Mouse (Mus musculus) thymus, adult 2 months (tissue): ENCODE results near the gene Sugct. TPM values are rescaled to one million over a fixed set of nuclear protein-coding genes. Genes with fewer than 3 reads are reported as not detected.

Experiments used
- DNase-seq: peaks from one replicate; pipeline ENCODE4 v3.0.0; 2021
- H3K27ac ChIP-seq: fragments of 200-500 bp; 2 replicates; pipeline ENCODE4 v1.5.1; 2012; ENCODE audit warnings: low read length, control low read depth; ENCODE audit not compliant: control insufficient read depth, insufficient read depth
- H3K27me3 ChIP-seq: fragments of 200-500 bp; 2 replicates; pipeline ENCODE4 v1.6.1; 2012; ENCODE audit warnings: mild to moderate bottlenecking, low read length, moderate library complexity, mixed read lengths; ENCODE audit not compliant: control insufficient read depth, insufficient read depth
- H3K36me3 ChIP-seq: fragments of 200-500 bp; 2 replicates; pipeline ENCODE4 v1.6.1; 2012; ENCODE audit warnings: mild to moderate bottlenecking, low read length, moderate library complexity; ENCODE audit not compliant: control insufficient read depth, insufficient read depth
- H3K4me1 ChIP-seq: fragments of 200-500 bp; replicated peaks from 2 replicates; pipeline ENCODE4 v1.6.1; 2012; ENCODE audit warnings: low read length; ENCODE audit not compliant: control insufficient read depth, insufficient read depth
- H3K4me3 ChIP-seq: fragments of 200-500 bp; 2 replicates; pipeline ENCODE4 v1.5.1; 2012; ENCODE audit warnings: mild to moderate bottlenecking, low read length, control low read depth, moderate library complexity; ENCODE audit not compliant: control insufficient read depth, insufficient read depth
- CTCF ChIP-seq: fragments of 200-500 bp; IDR thresholded peaks from 2 replicates; pipeline ENCODE4 v1.5.1; 2012; ENCODE audit warnings: mild to moderate bottlenecking, control low read depth, low read length, moderate library complexity, borderline replicate concordance; ENCODE audit not compliant: control insufficient read depth, poor library complexity, insufficient read depth; ENCODE audit errors: extremely low read depth
- POLR2A ChIP-seq: fragments of 200-500 bp; IDR thresholded peaks from 2 replicates; pipeline ENCODE4 v1.6.1; 2012; ENCODE audit warnings: mild to moderate bottlenecking, low read length, control low read depth, moderate library complexity; ENCODE audit not compliant: control insufficient read depth, poor library complexity, insufficient read depth; ENCODE audit errors: extremely low read depth
- WGBS: fragments of 180-500 bp; shearing (Covaris S2); methylation state at CpG from one replicate; pipeline ENCODE4 v1.1.7; 2018; 5-methylcytosine and 5-hydroxymethylcytosine counted together
- polyA plus RNA-seq: library from polyadenylated mRNA; depleted of rRNA; stranded (reverse); fragments of >200 nt; gene quantifications from 2 replicates; pipeline ENCODE4 v1.2.3, GENCODE M21; 2012

Gene Sugct
- polyA plus RNA-seq, 1 experiment = 1.00 TPM

- Histone ChIP-seq H3K36me3 (0 out of 2 replicates have a peak, but pooled peaks cover 3% of the 10 kb centered on the region), H3K4me3 (no peak overlapping the region), H3K4me1 (no peaks in the 10 kb centered on the region), H3K27ac (no peak overlapping the region), H3K27me3 (no peaks in the 10 kb centered on the region)
- TF ChIP-seq CTCF (no peak), POLR2A (no peak)
- no peak for DNase-seq
These were observed 7.0 kb upstream of the Sugct start for GRCm38 (mm10) chr13:17702311-17702710.

GRCm38 (mm10) chr13:17701322-17701721, 6.0 kb upstream of the Sugct start:
- 0 out of 2 replicates have a peak, but pooled peaks cover 3% of the 10 kb centered on the region for H3K36me3 ChIP-seq

GRCm38 (mm10) chr13:17700090-17700715, 4.8 kb upstream of the Sugct start:
- no peaks in the 10 kb centered on the region for H3K27me3 ChIP-seq
- WGBS = 96% methylated on average over 3 of the region's 3 CpGs
- no peaks in the 10 kb centered on the region for H3K4me1 ChIP-seq
- no peak overlapping the region for H3K4me3 ChIP-seq
- no peak overlapping the region for H3K27ac ChIP-seq
- TF ChIP-seq CTCF (no peak), POLR2A (no peak)
- H3K36me3 ChIP-seq = 0 out of 2 replicates have a peak, but pooled peaks cover 3% of the 10 kb centered on the region
- DNase-seq = no peak

More at GRCm38 (mm10) chr13:17701322-17701721, 6.0 kb upstream of the Sugct start:
- Histone ChIP-seq H3K4me1 (no peaks in the 10 kb centered on the region), H3K27me3 (no peaks in the 10 kb centered on the region), H3K27ac (no peak overlapping the region), H3K4me3 (no peak overlapping the region)
- TF ChIP-seq CTCF = no peak
- no peak for TF ChIP-seq POLR2A
- no peak for DNase-seq

- Histone ChIP-seq H3K36me3 (0 out of 2 replicates have a peak, but pooled peaks cover 3% of the 10 kb centered on the region), H3K4me3 (peak overlapping the region; percentile 60), H3K4me1 (no peaks in the 10 kb centered on the region), H3K27ac (peak overlapping the region; percentile 91), H3K27me3 (no peaks in the 10 kb centered on the region)
- WGBS = under 1% methylated on average over 7 of the region's 7 CpGs
- no peak for TF ChIP-seq POLR2A
- TF ChIP-seq CTCF = no peak
- DNase-seq = no peak
These were observed 686 bp upstream of the Sugct start for GRCm38 (mm10) chr13:17695898-17696580.

GRCm38 (mm10) chr13:17694414-17694813, 939 bp downstream of the Sugct start:
- no peaks in the 10 kb centered on the region for H3K4me1 ChIP-seq
- DNase-seq = no peak
- peak overlapping the region; percentile 8; the same call in 1 of the 2 replicates for H3K27ac ChIP-seq
- TF ChIP-seq CTCF (no peak), POLR2A (no peak)
- H3K4me3 ChIP-seq = peak overlapping the region; percentile 61
- 1% methylated on average over 23 of the region's 25 CpGs for WGBS
- 0 out of 2 replicates have a peak, but pooled peaks cover 3% of the 10 kb centered on the region for H3K36me3 ChIP-seq
- H3K27me3 ChIP-seq = no peaks in the 10 kb centered on the region

GRCm38 (mm10) chr13:17693816-17694215, 1.5 kb downstream of the Sugct start:
- TF ChIP-seq CTCF (no peak), POLR2A (no peak)
- H3K4me3 ChIP-seq = no peak overlapping the region

More at GRCm38 (mm10) chr13:17693816-17694215, 1.5 kb downstream of the Sugct start:
- Histone ChIP-seq H3K27me3 (no peaks in the 10 kb centered on the region), H3K36me3 (0 out of 2 replicates have a peak, but pooled peaks cover 3% of the 10 kb centered on the region), H3K27ac (no peak overlapping the region), H3K4me1 (no peaks in the 10 kb centered on the region)
- DNase-seq = no peak
- WGBS = 21% methylated on average over 5 of the region's 5 CpGs
